Mouse (Mus musculus): ENCODE measurements around the gene Rnf123. TPM values are rescaled to one million over a fixed set of nuclear protein-coding genes. Genes with fewer than 3 reads are reported as not detected.

The Rnf123 gene
- polyA plus RNA-seq, 1 experiment, result 33.4 TPM

DNA sequence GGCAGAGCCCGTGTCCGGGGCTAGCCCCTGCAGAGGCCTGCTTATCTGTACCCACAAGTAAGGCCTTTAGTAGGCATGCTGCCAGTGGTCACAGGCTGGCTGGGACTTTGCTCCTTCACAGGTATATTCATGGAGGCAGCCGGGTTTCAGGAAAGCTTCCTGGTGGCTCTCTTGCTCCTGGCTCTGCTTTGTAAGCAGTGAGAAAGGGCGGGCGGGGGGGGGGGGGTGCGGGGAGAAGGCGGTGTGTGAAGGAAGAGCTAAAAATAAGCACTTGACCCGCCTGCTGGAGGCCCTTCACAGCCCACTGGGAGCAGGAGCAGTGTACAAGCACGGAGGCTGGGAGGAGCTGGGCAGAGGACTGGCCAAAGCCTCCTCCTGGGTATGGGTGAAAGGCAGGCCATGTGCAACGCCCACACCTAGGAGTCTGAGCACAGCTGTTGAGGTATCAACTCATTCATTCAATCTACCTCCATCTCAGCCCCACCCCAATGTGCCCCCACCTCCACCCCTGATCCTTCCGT, 36.8 kb upstream of the Rnf123 start:
- Histone ChIP-seq H3K4me3 (no peak overlapping the region), H3K27me3 (ENCODE audit: control insufficient read depth, insufficient read depth, insufficient read length) (no peaks in the 10 kb centered on the region), H3K36me3 (ENCODE audit: control insufficient read depth, insufficient read depth) (no peaks in the 10 kb centered on the region), H3K4me2 (ENCODE audit: low read depth) (peak overlapping the region; percentile 66), H3K79me2 (ENCODE audit: control insufficient read depth, insufficient read depth) (no peaks in the 10 kb centered on the region), H3ac (ENCODE audit: control insufficient read depth, insufficient read length) (no peak overlapping the region)
- TF ChIP-seq REST (IDR thresholded peaks at IDR 0.05; ENCODE audit: insufficient read depth, insufficient read length) (no peak), MYOD1 (IDR thresholded peaks at IDR 0.05; ENCODE audit: control insufficient read depth in 1 of 3, insufficient read length in 2 of 3, low read depth in 2 of 3) (peak in 2 of 3 experiments; percentile 72 to 93), MYOG (IDR thresholded peaks at IDR 0.05; ENCODE audit: control insufficient read depth in 1 of 3, insufficient read depth in 1 of 3, insufficient read length in 2 of 3, low read depth in 2 of 3) (peak in 1 of 3 experiments; percentile 76)

DNA sequence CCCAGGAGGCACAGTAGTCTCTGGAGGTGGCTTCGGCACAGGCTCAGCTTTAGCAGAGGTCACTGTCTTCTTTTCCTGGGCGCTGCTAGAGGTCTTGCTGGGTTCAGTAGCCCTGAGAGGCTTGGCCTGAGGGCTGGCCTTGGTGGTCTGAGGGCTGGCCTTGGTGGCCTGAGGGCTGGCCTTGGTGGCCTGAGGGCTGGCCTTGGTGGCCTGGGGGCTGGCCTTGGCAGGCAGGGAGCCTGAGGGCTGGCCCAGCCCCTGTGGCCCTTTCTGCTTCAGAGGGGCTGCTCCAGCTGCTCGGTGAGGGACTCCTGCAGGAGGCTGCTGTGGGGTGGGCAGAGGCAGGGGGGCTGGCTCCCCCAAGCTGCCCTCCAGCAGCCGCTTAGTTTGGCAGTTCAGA, 34.0 kb upstream of the Rnf123 start:
- H3ac ChIP-seq (ENCODE audit: control insufficient read depth, insufficient read length), result no peak overlapping the region
- TF ChIP-seq REST (IDR thresholded peaks at IDR 0.05; ENCODE audit: insufficient read depth, insufficient read length) (no peak), MYOG (IDR thresholded peaks at IDR 0.05; ENCODE audit: control insufficient read depth in 1 of 3, insufficient read depth in 1 of 3, insufficient read length in 2 of 3, low read depth in 2 of 3) (no peak), CEBPB (IDR thresholded peaks at IDR 0.05; ENCODE audit: insufficient read depth, poor library complexity, severe bottlenecking) (no peak), TCF3 (IDR thresholded peaks at IDR 0.05; ENCODE audit: insufficient read length, low read depth) (no peak), USF1 (IDR thresholded peaks at IDR 0.05; ENCODE audit: low read depth) (no peak), POLR2AphosphoS2 (IDR thresholded peaks at IDR 0.05; ENCODE audit: insufficient read length, low read depth) (no peak), E2F4 (IDR thresholded peaks at IDR 0.05; ENCODE audit: insufficient read depth) (no peak), TCF12 (IDR thresholded peaks at IDR 0.05; ENCODE audit: insufficient read depth, poor library complexity, severe bottlenecking) (no peak), POLR2A (IDR thresholded peaks at IDR 0.05; ENCODE audit: insufficient read length, low read depth) (no peak), MYOD1 (IDR thresholded peaks at IDR 0.05; ENCODE audit: control insufficient read depth in 1 of 3, insufficient read length in 2 of 3, low read depth in 2 of 3) (no peak), SRF (IDR thresholded peaks at IDR 0.05; ENCODE audit: control insufficient read depth, insufficient read length, low read depth) (no peak), MAX (IDR thresholded peaks at IDR 0.05; ENCODE audit: low read depth) (no peak)
- H3K27me3 ChIP-seq (ENCODE audit: control insufficient read depth, insufficient read depth, insufficient read length), result no peaks in the 10 kb centered on the region
- no peaks in the 10 kb centered on the region for H3K36me3 ChIP-seq (ENCODE audit: control insufficient read depth, insufficient read depth)
- H3K79me2 ChIP-seq (ENCODE audit: control insufficient read depth, insufficient read depth), result no peaks in the 10 kb centered on the region
- no peak overlapping the region for H3K4me2 ChIP-seq (ENCODE audit: low read depth)
- no peak overlapping the region for H3K4me3 ChIP-seq

GRCm38 (mm10) chr9:108115290-108116077, 32.3 kb upstream of the Rnf123 start:
- no peak for TF ChIP-seq CEBPB (IDR thresholded peaks at IDR 0.05; ENCODE audit: insufficient read depth, poor library complexity, severe bottlenecking)
- no peak for TF ChIP-seq TCF3 (IDR thresholded peaks at IDR 0.05; ENCODE audit: insufficient read length, low read depth)
- TF ChIP-seq MAX (IDR thresholded peaks at IDR 0.05; ENCODE audit: low read depth), result no peak
- no peak for TF ChIP-seq MYOG (IDR thresholded peaks at IDR 0.05; ENCODE audit: control insufficient read depth in 1 of 3, insufficient read depth in 1 of 3, insufficient read length in 2 of 3, low read depth in 2 of 3)
- TF ChIP-seq POLR2A (IDR thresholded peaks at IDR 0.05; ENCODE audit: insufficient read length, low read depth), result no peak
- no peak for TF ChIP-seq E2F4 (IDR thresholded peaks at IDR 0.05; ENCODE audit: insufficient read depth)
- TF ChIP-seq POLR2AphosphoS2 (IDR thresholded peaks at IDR 0.05; ENCODE audit: insufficient read length, low read depth), result no peak
- no peak for TF ChIP-seq USF1 (IDR thresholded peaks at IDR 0.05; ENCODE audit: low read depth)
- no peak for TF ChIP-seq REST (IDR thresholded peaks at IDR 0.05; ENCODE audit: insufficient read depth, insufficient read length)
- TF ChIP-seq TCF12 (IDR thresholded peaks at IDR 0.05; ENCODE audit: insufficient read depth, poor library complexity, severe bottlenecking), result no peak
- no peak for TF ChIP-seq SRF (IDR thresholded peaks at IDR 0.05; ENCODE audit: control insufficient read depth, insufficient read length, low read depth)
- TF ChIP-seq MYOD1 (IDR thresholded peaks at IDR 0.05; ENCODE audit: control insufficient read depth in 1 of 3, insufficient read length in 2 of 3, low read depth in 2 of 3), result no peak
- H3K27me3 ChIP-seq (ENCODE audit: control insufficient read depth, insufficient read depth, insufficient read length), result no peaks in the 10 kb centered on the region
- no peak overlapping the region for H3ac ChIP-seq (ENCODE audit: control insufficient read depth, insufficient read length)
- no peak overlapping the region for H3K4me3 ChIP-seq
- no peak overlapping the region for H3K4me2 ChIP-seq (ENCODE audit: low read depth)
- no peaks in the 10 kb centered on the region for H3K36me3 ChIP-seq (ENCODE audit: control insufficient read depth, insufficient read depth)
- no peaks in the 10 kb centered on the region for H3K79me2 ChIP-seq (ENCODE audit: control insufficient read depth, insufficient read depth)

GRCm38 (mm10) chr9:108112719-108113340, 29.7 kb upstream of the Rnf123 start:
- Histone ChIP-seq H3K36me3 (ENCODE audit: control insufficient read depth, insufficient read depth) (no peaks in the 10 kb centered on the region), H3K79me2 (ENCODE audit: control insufficient read depth, insufficient read depth) (no peaks in the 10 kb centered on the region), H3K4me2 (ENCODE audit: low read depth) (no peak overlapping the region), H3K4me3 (no peak overlapping the region), H3K27me3 (ENCODE audit: control insufficient read depth, insufficient read depth, insufficient read length) (no peaks in the 10 kb centered on the region), H3ac (ENCODE audit: control insufficient read depth, insufficient read length) (no peak overlapping the region)
- TF ChIP-seq SRF (IDR thresholded peaks at IDR 0.05; ENCODE audit: control insufficient read depth, insufficient read length, low read depth) (no peak), CEBPB (IDR thresholded peaks at IDR 0.05; ENCODE audit: insufficient read depth, poor library complexity, severe bottlenecking) (no peak), POLR2A (IDR thresholded peaks at IDR 0.05; ENCODE audit: insufficient read length, low read depth) (no peak), MAX (IDR thresholded peaks at IDR 0.05; ENCODE audit: low read depth) (no peak), TCF3 (IDR thresholded peaks at IDR 0.05; ENCODE audit: insufficient read length, low read depth) (no peak), POLR2AphosphoS2 (IDR thresholded peaks at IDR 0.05; ENCODE audit: insufficient read length, low read depth) (no peak), TCF12 (IDR thresholded peaks at IDR 0.05; ENCODE audit: insufficient read depth, poor library complexity, severe bottlenecking) (no peak), MYOD1 (IDR thresholded peaks at IDR 0.05; ENCODE audit: control insufficient read depth in 1 of 3, insufficient read length in 2 of 3, low read depth in 2 of 3) (no peak), REST (IDR thresholded peaks at IDR 0.05; ENCODE audit: insufficient read depth, insufficient read length) (no peak)

Data from myocyte (in vitro differentiated cells).